Mouse (Mus musculus) liver, postnatal 0 days (tissue): Measurements from ENCODE around the gene Setd1b.

ENCODE experiments used
- CTCF ChIP-seq: sonication (generic); IDR thresholded peaks from 2 replicates; pipeline ENCODE4 v1.5.1; 2016; ENCODE audit warnings: antibody characterized with exemption, low read depth
- EP300 ChIP-seq: IDR thresholded peaks from 2 replicates; pipeline ENCODE4 v1.6.1; 2016; ENCODE audit warnings: antibody characterized with exemption, low read depth, mild to moderate bottlenecking

GRCm38 (mm10) chr5:123159866-123160265 is 17.9 kb downstream of the Setd1b start:
- TF ChIP-seq CTCF (no peak), EP300 (no peak)
